Mouse (Mus musculus) midbrain, embryonic 14.5 days (tissue): Measurements from ENCODE around the gene Gm20834. TPM values are rescaled to one million over a fixed set of nuclear protein-coding genes. Genes with fewer than 3 reads are reported as not detected.
"Not testable (repeated sequence)": the region's sequence is repeated elsewhere in the genome, so short reads cannot be mapped to it uniquely, and the experiment has no call there.

Experiments
- ATAC-seq: fragments of 200-750 bp; cut with Nextera tagmentation; 2 replicates; pipeline ENCODE4 v1.8.0; 2017; ENCODE audit warnings: moderate number of reproducible peaks, moderate library complexity; ENCODE audit not compliant: low FRiP score, low TSS enrichment
- DNase-seq: peaks from one replicate; pipeline ENCODE4 v3.0.0-alpha.2; 2015
- H3K27ac ChIP-seq: fragments of 300-500 bp; sonication (generic); replicated peaks from 2 replicates; pipeline ENCODE4 v1.5.1; 2014; ENCODE audit warnings: mild to moderate bottlenecking, low read depth, low read length, moderate library complexity
- H3K27me3 ChIP-seq: fragments of 300-500 bp; sonication (generic); 2 replicates; pipeline ENCODE4 v1.6.1; 2014; ENCODE audit warnings: low read length, control low read depth, mixed read lengths; ENCODE audit not compliant: control insufficient read depth, insufficient read depth
- H3K36me3 ChIP-seq: fragments of 300-500 bp; sonication (generic); 2 replicates; pipeline ENCODE4 v1.6.1; 2014; ENCODE audit warnings: low read length, control low read depth; ENCODE audit not compliant: control insufficient read depth, insufficient read depth
- H3K4me1 ChIP-seq: fragments of 300-500 bp; sonication (generic); 2 replicates; pipeline ENCODE4 v1.6.1; 2014; ENCODE audit warnings: mild to moderate bottlenecking, antibody characterized with exemption, low read length, control low read depth; ENCODE audit not compliant: control insufficient read depth, insufficient read depth
- H3K4me2 ChIP-seq: fragments of 300-500 bp; sonication (generic); 2 replicates; pipeline ENCODE4 v1.6.1; 2014; ENCODE audit warnings: mild to moderate bottlenecking, low read length, moderate library complexity
- H3K4me3 ChIP-seq: fragments of 300-500 bp; sonication (generic); replicated peaks from 2 replicates; pipeline ENCODE4 v1.5.1; 2014; ENCODE audit warnings: low read depth, low read length
- H3K9ac ChIP-seq: fragments of 300-500 bp; sonication (generic); replicated peaks from 2 replicates; pipeline ENCODE4 v1.6.1; 2014; ENCODE audit warnings: mild to moderate bottlenecking, low read length, moderate library complexity
- H3K9me3 ChIP-seq: fragments of 300-500 bp; sonication (generic); 2 replicates; pipeline ENCODE4 v1.6.1; 2016; ENCODE audit warnings: low read length, control low read depth, mixed read lengths; ENCODE audit not compliant: control insufficient read depth
- WGBS: fragments of 180-500 bp; shearing (Covaris S2); extraction: QIAGEN DNeasy Blood & Tissue Kit; methylation state at CpG from one replicate; pipeline ENCODE4 v1.1.7; 2014; 5-methylcytosine and 5-hydroxymethylcytosine counted together
- polyA plus RNA-seq: library from polyadenylated mRNA; unstranded; fragments of >200 nt; fragmentation: Nextera tagmentation; extraction: Ambion mirVana; gene quantifications from 2 replicates; pipeline ENCODE4 v1.2.1, GENCODE M21; 2014

Gene Gm20834
- polyA plus RNA-seq: not detected in 2 replicates

DNA sequence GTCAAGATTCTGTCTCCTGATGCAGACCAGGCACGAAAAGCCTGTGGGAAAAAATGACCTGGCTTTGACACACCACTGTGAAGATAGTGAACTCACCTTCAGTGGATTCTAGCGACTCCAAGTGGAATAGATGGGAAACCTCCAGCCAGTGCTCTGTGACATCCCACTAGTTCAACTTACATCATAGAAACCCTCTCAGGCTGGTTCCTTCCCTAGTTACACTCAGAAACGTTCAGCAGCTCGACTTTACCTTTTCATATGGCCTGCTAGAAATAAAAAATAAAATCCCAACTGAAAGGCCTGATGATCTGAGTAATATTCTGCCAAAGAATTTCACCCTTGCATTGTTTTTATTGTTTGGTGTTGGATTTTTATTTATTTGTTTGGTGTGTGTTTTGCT is at the start of gene Gm20834:
Gene Gm20834 (minus strand): TSS at position 101 of the 400 bp plus-strand sequence.
- not testable (repeated sequence) for H3K27ac ChIP-seq, H3K27me3 ChIP-seq, H3K9me3 ChIP-seq, H3K4me2 ChIP-seq, H3K9ac ChIP-seq, ATAC-seq, DNase-seq, H3K4me1 ChIP-seq, H3K36me3 ChIP-seq, H3K4me3 ChIP-seq
- WGBS: 35% methylated on average over 4 of the region's 4 CpGs

Other genes starting within 250 kb of the Gm20834 start
- not detected in 2 replicates for gene Gm21310, start 177.4 kb downstream of the Gm20834 start, polyA plus RNA-seq
- not detected in 2 replicates for gene Gm28510, start 88.1 kb upstream of the Gm20834 start, polyA plus RNA-seq
- gene Gm20737, start 211.5 kb upstream of the Gm20834 start, polyA plus RNA-seq: not detected in 2 replicates
- gene Gm21775, start 228.9 kb upstream of the Gm20834 start, polyA plus RNA-seq: not detected in 2 replicates